Mouse (Mus musculus) ES-Bruce4 (cell line): Measurements from ENCODE around the gene Sdhd.

Experiments used
- CTCF ChIP-seq: IDR thresholded peaks from one replicate; pipeline ENCODE4 v1.8.1; 2011; ENCODE audit warnings: low read depth, low read length
- EP300 ChIP-seq: IDR thresholded peaks from 2 replicates; pipeline ENCODE4 v1.6.1; 2011; ENCODE audit warnings: low read depth, low read length; ENCODE audit not compliant: insufficient read depth

GRCm38 (mm10) chr9:50565940-50566339 lies 37.7 kb downstream of the Sdhd start:
- TF ChIP-seq CTCF: no peak
- no peak for TF ChIP-seq EP300
